Mouse (Mus musculus): Measurements from ENCODE around the gene Cacybp. TPM values are rescaled to one million over a fixed set of nuclear protein-coding genes. Genes with fewer than 3 reads are reported as not detected.

Gene Cacybp
- polyA plus RNA-seq, 1 experiment from 2014 or later = 209 TPM

- DNase-seq (ENCODE audit: low spot score) = no peak
Measured at GRCm38 (mm10) chr1:160217898-160218297, 5.2 kb upstream of the Cacybp start.

GRCm38 (mm10) chr1:160214171-160214570 lies 1.5 kb upstream of the Cacybp start:
- DNase-seq (ENCODE audit: low spot score) = no peak

GRCm38 (mm10) chr1:160212123-160212691 lies 468 bp downstream of the Cacybp start:
- DNase-seq (ENCODE audit: low spot score) = no peak

GRCm38 (mm10) chr1:160211597-160212122 lies 1.0 kb downstream of the Cacybp start:
- DNase-seq (ENCODE audit: low spot score) = peak; percentile 29

- no peak for DNase-seq (ENCODE audit: low spot score)
Measured at GRCm38 (mm10) chr1:160210566-160210965, 2.1 kb downstream of the Cacybp start.

GRCm38 (mm10) chr1:160209844-160210243 lies 2.8 kb downstream of the Cacybp start:
- no peak for DNase-seq (ENCODE audit: low spot score)

- no peak for DNase-seq (ENCODE audit: low spot score)
Measured at GRCm38 (mm10) chr1:160205486-160205885, 7.2 kb downstream of the Cacybp start.

- DNase-seq (ENCODE audit: low spot score) = no peak
Measured at GRCm38 (mm10) chr1:160195337-160195663, 17.4 kb downstream of the Cacybp start.

GRCm38 (mm10) chr1:160194529-160195336 lies 17.9 kb downstream of the Cacybp start, which contains the start of gene Mrps14:
Mrps14 (plus strand) TSS chr1:160195215.
- DNase-seq (ENCODE audit: low spot score) = peak; percentile 99

GRCm38 (mm10) chr1:160184506-160184905 lies 28.2 kb downstream of the Cacybp start:
- peak; percentile 17 for DNase-seq (ENCODE audit: low spot score)

GRCm38 (mm10) chr1:160181216-160181615 lies 31.5 kb downstream of the Cacybp start:
- no peak for DNase-seq (ENCODE audit: low spot score)

GRCm38 (mm10) chr1:160176903-160177302 lies 35.8 kb downstream of the Cacybp start:
- no peak for DNase-seq (ENCODE audit: low spot score)

GRCm38 (mm10) chr1:160166600-160166999 lies 46.1 kb downstream of the Cacybp start:
- no peak for DNase-seq (ENCODE audit: low spot score)

GRCm38 (mm10) chr1:160158190-160158589 lies 54.5 kb downstream of the Cacybp start:
- DNase-seq (ENCODE audit: low spot score) = no peak

GRCm38 (mm10) chr1:160153480-160153879 lies 59.2 kb downstream of the Cacybp start, which contains the start of gene Tnn:
Tnn (minus strand) TSS chr1:160153580.
- DNase-seq (ENCODE audit: low spot score) = no peak

Other genes starting within 250 kb of the Cacybp start
- gene 4930523C07Rik, start 168.5 kb downstream of the Cacybp start, polyA plus RNA-seq (2015; fragmentation: Nextera tagmentation; extraction: Ambion mirVana) = 87.9 and 98.6 TPM in 2 replicates
- gene Tnn, start 59.3 kb downstream of the Cacybp start, polyA plus RNA-seq (2015; fragmentation: Nextera tagmentation; extraction: Ambion mirVana) = 0.05 TPM in 2 replicates
- gene Mrps14, start 17.7 kb downstream of the Cacybp start, polyA plus RNA-seq (2015; fragmentation: Nextera tagmentation; extraction: Ambion mirVana) = 390 and 393 TPM in 2 replicates

Data from thymus, postnatal 0 days (tissue).